In genomic region chr7:82812186-82813155, GRCm38 (mm10) we compare ENCODE assay signal across 27 mouse cellular contexts. TPM values are rescaled to one million over a fixed set of nuclear protein-coding genes. Genes with fewer than 3 reads are reported as not detected.
A peak's percentile ranks its signal among the peaks of the same experiment; 100 is the strongest.
DNase-seq lines count a peak whose midpoint lies in the region; ATAC-seq and TF ChIP-seq lines count a peak whose summit lies in the region.
"Had no signal": no experiment of that assay in that cellular context is flagged by ENCODE, and none has a peak within 500 bp of the region (broad histone marks: within the 10 kb centered on the region; RNA-seq: fewer than 3 reads in every experiment).

No protein-coding gene starts in this region.

- no peak overlapping the region for H3K4me3 ChIP-seq in lung, embryonic 15.5 days
- H3K4me3 ChIP-seq in lung, adult 2 months (replicated peaks; ENCODE audit: extremely low read depth, low read depth, low read length) = no peak overlapping the region
- H3K4me3 ChIP-seq: embryonic facial prominence, embryonic 13.5 days; erythroblast, embryonic 14.5 days; forebrain, embryonic 13.5 days; layer of hippocampus, adult 2 months; limb, embryonic 13.5 days; midbrain, embryonic 15.5 days; neural tube, embryonic 12.5 days had no signal

- no peaks in the 10 kb centered on the region for H3K9me3 ChIP-seq in lung, embryonic 15.5 days
- H3K9me3 ChIP-seq: embryonic facial prominence, embryonic 13.5 days; forebrain, embryonic 13.5 days; hindbrain, embryonic 13.5 days; limb, embryonic 13.5 days; midbrain, embryonic 15.5 days had no signal

- WGBS in lung, embryonic 15.5 days = 55% methylated on average over 19 of the region's 19 CpGs
- 76% methylated on average over 19 of the region's 19 CpGs for WGBS in lung, adult 2 months

- peak overlapping the region; percentile 81 for H3K27ac ChIP-seq in lung, embryonic 15.5 days
- H3K27ac ChIP-seq: embryonic facial prominence, embryonic 13.5 days; forebrain, embryonic 13.5 days; layer of hippocampus, adult 2 months; limb, embryonic 13.5 days; macrophage; midbrain, embryonic 15.5 days; neural tube, embryonic 12.5 days; stomach, postnatal 0 days had no signal

- H3K4me1 ChIP-seq in lung, embryonic 15.5 days = peaks cover 26% of the 10 kb centered on the region
- no peaks in the 10 kb centered on the region for H3K4me1 ChIP-seq in lung, adult 2 months (ENCODE audit: control insufficient read depth, insufficient read depth, low read length)

- no peak for TF ChIP-seq CTCF in lung, adult 2 months (IDR thresholded peaks at IDR 0.05; ENCODE audit: insufficient read depth, low read length)

- H3K36me3 ChIP-seq in lung, embryonic 15.5 days = no peaks in the 10 kb centered on the region
- no peaks in the 10 kb centered on the region for H3K36me3 ChIP-seq in splenic B cell, adult 2 months (ENCODE audit: control insufficient read depth, insufficient read depth, low read length, poor library complexity, severe bottlenecking)
- H3K36me3 ChIP-seq: embryonic facial prominence, embryonic 13.5 days; hindbrain, embryonic 13.5 days; limb, embryonic 13.5 days; midbrain, embryonic 15.5 days; neural tube, embryonic 12.5 days had no signal

- H3K27me3 ChIP-seq in lung, embryonic 15.5 days = no peaks in the 10 kb centered on the region
- H3K27me3 ChIP-seq in splenic B cell, adult 2 months (ENCODE audit: control insufficient read depth, insufficient read depth, low read length, poor library complexity, severe bottlenecking) = no peaks in the 10 kb centered on the region
- H3K27me3 ChIP-seq: embryonic facial prominence, embryonic 13.5 days; forebrain, embryonic 13.5 days; hindbrain, embryonic 13.5 days; limb, embryonic 13.5 days; midbrain, embryonic 15.5 days; neural tube, embryonic 12.5 days had no signal

- peak overlapping the region; percentile 47 for H3K4me2 ChIP-seq in lung, embryonic 15.5 days
- H3K4me2 ChIP-seq: liver, embryonic 11.5 days had no signal

- TF ChIP-seq POLR2A in lung, adult 2 months (IDR thresholded peaks at IDR 0.05; ENCODE audit: borderline replicate concordance, extremely low read depth, low read depth, low read length) = no peak

- ATAC-seq in lung, embryonic 15.5 days (ENCODE audit: borderline replicate concordance, extremely low read depth, low FRiP score, low TSS enrichment) = peak; percentile 41; the same call in 1 of the 2 replicates
- ATAC-seq: forebrain, embryonic 13.5 days had no signal

- intact Hi-C loops in heart, postnatal 25 days (cut with DNase I) = no loop called here

- DNase-seq in heart, adult 11 months = peak; percentile 66
- no peak for DNase-seq in heart, postnatal 25 days (ENCODE audit: low spot score)
- DNase-seq in lung, adult 2 months = no peak
- peak; percentile 39 for DNase-seq in ES-CJ7 (ENCODE audit: low read depth, low spot score)
- DNase-seq in splenic B cell, adult 2 months (ENCODE audit: low read depth, low spot score) = peak; percentile 6
- no peak for DNase-seq in neural tube, embryonic 10.5 days (ENCODE audit: extremely low spot score, low spot score)
- DNase-seq: adrenal gland, postnatal 14 days; cerebellum, adult 11 months; cerebellum, adult 9-10 months; gastrocnemius, postnatal 10 days; kidney, adult 9 months; right cerebral cortex, adult 18-20 months; spleen, adult 18-20 months; thymus, adult 18-20 months; thymus, postnatal 25 days had no signal

- H3K9ac ChIP-seq in lung, embryonic 15.5 days = no peak overlapping the region
- H3K9ac ChIP-seq: midbrain, embryonic 15.5 days had no signal

RNA-seq across cellular contexts. Expression of gene Mex3b, which starts 54.7 kb away (rescaled TPM):
- 1 to 10 TPM; 1.6 to 2.5 TPM for total RNA-seq in heart, postnatal 25 days (2021)
- 11.0 and 12.0 TPM in 2 replicates for polyA plus RNA-seq in lung, embryonic 15.5 days (2015; fragmentation: Nextera tagmentation; extraction: Ambion mirVana)
- 11.1 and 12.2 TPM in 2 replicates for polyA plus RNA-seq in lung, adult 2 months (2012; rRNA removed)

Comparison
In these comparisons a context has a peak if more than half of its experiments do, and no peak if none do; other contexts are left out.
1. DNase-seq: peak in heart, adult 11 months (single experiment), ES-CJ7 (single experiment) and splenic B cell, adult 2 months (single experiment); none in heart, postnatal 25 days (single experiment), lung, adult 2 months (single experiment) and neural tube, embryonic 10.5 days (single experiment).